Mouse (Mus musculus): ENCODE results near the gene Rab14. TPM values are rescaled to one million over a fixed set of nuclear protein-coding genes. Genes with fewer than 3 reads are reported as not detected.

Rab14 gene
- total RNA-seq, 1 experiment from 2014 or later: 239 TPM

DNA sequence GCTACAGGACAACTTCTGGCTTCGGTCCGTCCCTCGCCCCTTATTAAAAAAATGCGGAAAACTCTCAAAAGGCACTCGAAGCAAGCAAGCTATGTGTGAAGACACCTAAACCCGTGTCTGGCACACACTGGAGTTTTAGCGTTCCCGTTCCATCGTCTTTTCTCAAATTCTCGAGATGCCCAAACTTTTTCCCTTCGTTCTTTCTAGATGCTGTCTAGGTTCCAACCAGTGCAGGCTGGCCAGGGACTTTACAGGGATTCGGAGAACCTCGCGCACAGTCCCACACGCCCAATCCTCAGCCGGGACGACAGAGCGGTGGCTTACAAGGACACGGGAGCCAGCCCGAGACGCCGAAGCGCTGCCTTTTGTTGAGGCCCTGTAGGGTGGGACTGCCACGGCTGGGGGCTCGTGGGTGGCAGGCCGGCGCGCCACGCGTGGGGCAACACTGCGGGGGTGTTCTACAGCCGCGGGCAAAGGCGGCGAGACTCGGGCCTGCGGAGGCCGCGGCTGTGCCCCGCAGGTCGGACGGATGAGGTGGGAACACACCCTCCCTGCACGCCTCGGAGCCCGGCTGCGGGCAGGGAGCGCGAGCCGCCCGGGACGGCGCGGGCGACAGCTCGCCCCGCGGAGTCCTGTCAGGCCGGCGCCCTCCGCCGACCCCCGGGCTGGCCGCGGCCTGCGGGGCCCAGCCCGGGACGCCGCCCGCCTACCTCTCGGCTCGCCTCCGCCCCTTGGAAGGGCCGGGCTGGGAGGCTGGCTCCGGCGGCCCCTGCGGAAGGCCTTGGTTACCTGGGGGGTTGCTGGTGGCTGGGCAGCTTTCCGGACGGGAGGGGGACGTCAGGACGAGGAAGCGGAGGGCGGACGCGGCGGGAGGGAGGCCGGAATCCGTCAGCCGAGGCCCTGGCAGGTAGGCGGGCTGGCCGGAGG is 686 bp downstream of the Rab14 start:
- DNase-seq: peak; percentile 55

DNA sequence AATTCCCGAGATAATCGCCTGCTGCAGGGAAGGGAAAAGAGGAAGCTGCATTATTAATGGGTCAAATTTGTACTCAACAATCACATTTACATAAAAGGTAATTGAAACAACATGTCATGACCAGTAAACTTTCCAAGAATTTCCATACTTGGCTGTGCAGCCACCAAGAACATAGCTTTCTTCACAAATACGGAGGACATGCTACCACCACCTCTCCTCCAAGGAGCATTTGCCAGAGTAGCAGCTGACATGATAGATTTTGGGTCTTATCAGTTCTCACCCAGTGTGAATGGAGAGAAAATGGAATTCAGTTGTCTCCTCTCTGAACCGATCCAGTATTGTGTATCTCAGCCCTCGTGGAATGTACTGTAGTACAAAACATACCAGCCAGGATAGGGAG is 1.4 kb downstream of the Rab14 start:
- DNase-seq: no peak

DNA sequence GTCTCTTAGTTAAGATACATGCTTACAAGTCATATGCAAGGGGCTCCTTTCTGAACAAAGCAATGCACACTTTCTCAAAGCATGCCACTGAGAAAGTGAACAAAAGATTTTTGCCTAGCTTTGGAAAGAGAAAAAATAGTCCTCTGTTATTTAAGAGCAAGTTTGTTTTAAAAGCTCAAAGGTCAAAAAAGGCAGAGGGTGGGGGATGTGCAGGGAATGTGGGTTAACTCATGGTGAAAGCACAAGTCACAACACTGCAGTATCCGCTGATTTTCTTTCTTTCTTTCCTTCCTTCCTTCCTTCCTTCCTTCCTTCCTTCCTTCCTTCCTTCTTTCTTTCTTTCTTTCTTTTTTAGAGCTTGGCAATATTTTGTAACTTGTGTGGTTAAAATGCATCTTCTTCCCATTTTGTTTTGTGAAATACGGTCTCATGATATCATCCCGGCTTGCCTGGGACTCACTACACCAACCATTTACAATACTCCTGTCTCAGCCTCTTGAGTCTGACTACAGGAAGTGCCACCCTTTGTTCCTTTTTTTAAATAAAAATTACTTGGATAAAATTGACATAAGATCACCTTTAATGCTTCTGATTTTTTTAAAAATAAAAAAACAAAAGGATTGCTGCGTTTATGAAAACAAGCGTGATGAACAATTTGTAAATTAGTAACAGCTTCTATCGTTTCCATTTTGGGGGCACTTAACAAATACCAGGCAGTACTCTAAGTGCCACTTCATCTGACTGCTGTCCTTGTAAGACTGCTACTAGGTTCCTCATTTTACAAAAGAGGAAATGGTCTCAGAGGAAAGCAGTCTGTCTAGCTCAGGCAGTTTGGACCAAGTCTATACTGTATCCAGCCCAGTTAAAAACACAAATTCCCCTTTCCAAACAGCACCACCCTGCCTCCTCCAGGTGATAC is 5.0 kb downstream of the Rab14 start:
- no peak for DNase-seq

DNA sequence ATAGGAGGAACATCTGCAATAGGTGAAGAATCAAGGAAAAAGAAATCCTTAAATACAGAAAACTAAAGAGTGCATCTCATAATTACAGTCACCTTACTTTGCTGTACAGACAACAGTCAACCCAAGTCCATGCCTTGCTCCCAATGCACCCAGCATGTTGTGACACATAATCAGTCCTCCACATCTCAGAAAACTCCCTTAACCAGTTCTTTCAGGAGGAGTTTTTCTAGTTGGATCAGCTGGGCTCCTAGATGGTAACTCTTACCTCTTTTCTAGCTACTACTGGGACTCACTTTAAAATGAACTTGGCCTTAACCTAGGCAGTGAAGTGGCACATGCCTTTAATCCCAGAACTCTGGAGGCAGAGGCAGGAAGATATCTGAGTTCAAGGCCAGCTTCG is 6.9 kb downstream of the Rab14 start:
- no peak for DNase-seq

DNA sequence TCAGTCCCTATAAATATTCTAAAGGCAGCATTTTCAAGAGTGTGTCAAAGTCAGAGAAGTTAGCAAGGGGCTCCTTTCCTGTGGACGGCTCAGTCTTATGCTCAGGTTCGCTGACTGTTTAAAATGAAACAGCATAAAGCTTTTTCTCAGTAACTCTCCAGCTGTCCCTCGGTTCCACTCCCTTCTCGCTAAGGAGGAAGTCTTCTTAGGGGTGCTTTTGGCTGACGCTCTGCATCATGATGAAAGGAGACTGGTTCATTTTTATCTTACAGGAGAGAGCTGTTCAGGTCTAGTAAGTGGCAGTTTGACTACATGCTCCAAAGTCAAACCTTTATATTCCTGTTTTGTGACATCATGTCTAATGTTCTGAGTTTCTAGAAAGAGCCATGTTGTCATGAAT is 12.0 kb downstream of the Rab14 start:
- no peak for DNase-seq

GRCm38 (mm10) chr2:35183115-35183673 is 17.7 kb downstream of the Rab14 start:
- DNase-seq: no peak

- DNase-seq: no peak
Observed at GRCm38 (mm10) chr2:35178153-35178552, 22.8 kb downstream of the Rab14 start.

GRCm38 (mm10) chr2:35175281-35176065 is 25.4 kb downstream of the Rab14 start:
- DNase-seq: no peak

DNA sequence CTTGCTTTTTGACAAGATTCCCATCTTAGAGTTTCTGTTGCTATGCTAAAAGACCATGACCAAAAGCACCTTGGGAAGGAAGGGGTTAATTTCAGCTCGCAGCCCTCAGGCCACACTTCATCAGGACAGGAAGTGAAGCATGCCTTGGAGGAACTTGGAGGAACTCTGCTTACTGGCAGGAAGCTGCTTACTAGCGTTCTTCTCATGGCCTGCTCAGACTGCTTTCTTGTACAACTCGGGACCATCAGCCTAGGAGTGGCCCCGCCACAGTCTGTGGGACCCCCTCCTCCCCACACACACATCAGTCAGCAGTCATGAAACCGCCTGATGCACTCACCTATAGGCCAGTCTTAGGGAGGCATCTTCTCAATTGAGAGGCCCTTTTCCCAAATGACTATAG is 26.8 kb downstream of the Rab14 start:
- DNase-seq: no peak

DNA sequence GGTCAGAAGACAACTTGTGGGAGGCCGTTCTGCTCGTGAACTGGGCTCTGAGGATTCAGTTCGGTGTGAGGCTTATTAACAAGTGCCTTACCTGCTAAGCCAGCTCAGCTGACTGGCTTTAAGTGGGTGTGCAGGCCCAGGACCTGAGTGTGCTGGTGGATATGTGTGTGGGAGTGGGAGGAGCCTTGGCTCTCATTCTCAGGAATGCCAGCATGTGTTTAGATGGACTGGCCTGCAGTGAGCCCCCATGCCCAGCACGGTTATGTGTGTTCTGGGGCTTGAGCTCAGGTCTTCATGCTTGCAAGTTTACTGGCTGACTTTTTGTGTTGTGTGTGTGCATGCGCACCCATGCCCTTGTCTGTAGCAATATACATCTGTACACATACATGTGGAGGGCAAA is 27.3 kb downstream of the Rab14 start:
- no peak for DNase-seq

DNA sequence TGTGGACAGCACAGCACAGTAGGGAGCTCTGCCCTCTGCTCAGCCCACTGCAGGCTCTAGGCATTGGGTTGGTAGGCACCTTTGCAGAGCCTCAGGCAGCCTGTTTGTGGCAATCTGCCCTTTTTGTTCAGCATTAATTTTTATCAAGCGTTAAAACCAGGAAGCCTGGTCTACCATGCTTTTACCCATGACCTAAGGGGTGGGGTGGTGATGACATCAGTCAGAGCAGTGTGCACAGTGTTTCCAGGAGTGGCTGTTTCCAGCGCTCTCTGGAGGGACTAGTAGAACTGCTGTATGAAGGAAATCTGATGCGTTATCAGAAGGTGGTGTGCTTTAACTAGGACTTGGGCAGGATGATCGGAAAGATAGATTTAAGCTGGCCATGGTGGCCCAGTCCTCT is 28.7 kb downstream of the Rab14 start:
- DNase-seq: no peak

- DNase-seq: peak; percentile 60
Observed at GRCm38 (mm10) chr2:35171341-35171861, 29.5 kb downstream of the Rab14 start.

DNA sequence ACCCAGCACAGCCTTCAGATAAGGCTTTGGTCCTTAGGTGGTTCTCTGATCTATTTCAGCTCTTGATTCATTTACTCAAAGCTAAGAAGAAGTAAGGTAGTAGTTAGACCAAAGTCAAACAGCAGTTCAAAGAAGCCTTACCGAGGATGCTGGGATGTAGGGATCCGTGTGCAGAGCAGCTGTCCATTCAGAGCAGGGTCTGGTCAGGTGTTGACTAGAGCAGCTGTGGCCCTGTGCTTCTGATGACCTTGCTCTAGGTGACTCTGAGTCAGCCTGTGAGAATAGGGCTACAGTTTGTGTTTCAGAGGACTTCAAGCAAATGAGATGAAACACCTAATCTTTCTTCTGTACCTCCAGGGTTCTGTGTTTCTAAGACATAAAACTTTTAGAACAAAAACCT is 31.5 kb downstream of the Rab14 start:
- DNase-seq: no peak

DNA sequence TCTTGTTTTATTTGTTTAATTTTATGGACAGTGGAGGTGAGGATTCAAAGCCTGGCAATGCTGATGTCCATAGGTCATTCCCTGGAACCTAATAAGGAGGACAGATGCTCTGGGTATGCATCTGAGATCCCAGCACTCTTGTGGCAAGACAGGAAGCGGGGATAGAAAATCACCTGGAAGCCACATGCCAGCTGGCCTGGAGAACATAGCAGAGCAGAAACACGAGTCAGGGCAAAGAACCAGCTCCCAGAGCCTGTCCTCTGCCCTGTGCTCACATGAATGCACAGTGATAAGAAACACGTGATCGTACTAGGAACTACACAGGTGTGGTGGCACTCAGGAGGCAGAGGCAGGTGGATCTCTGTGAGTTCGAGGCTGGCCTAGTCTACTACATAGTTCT is 34.1 kb downstream of the Rab14 start:
- no peak for DNase-seq

- DNase-seq: no peak
Observed at GRCm38 (mm10) chr2:35165416-35165815, 35.5 kb downstream of the Rab14 start.

DNA sequence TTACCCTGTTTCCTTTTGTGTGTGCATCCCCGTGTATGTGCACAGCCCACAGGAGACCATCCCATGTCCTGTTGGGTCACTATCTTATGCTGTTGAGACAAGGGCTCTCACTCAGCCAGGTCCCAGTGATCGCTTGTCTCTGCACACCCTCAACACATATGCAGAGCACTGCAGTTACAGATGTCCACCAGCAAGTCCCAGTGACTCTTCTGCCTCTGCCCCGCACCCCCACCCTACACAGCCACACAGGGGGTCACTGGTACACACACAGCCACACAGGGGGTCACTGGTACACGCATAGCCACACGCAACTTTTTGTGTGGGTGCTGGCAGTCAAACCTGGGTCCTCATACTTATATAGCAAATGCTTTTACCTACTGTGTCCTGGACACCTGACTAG is 37.5 kb downstream of the Rab14 start:
- no peak for DNase-seq

GRCm38 (mm10) chr2:35161846-35162488 is 39.0 kb downstream of the Rab14 start:
- DNase-seq: no peak

GRCm38 (mm10) chr2:35160206-35160605 is 40.7 kb downstream of the Rab14 start:
- peak; percentile 62 for DNase-seq

- no peak for DNase-seq
Observed at GRCm38 (mm10) chr2:35158358-35158757, 42.6 kb downstream of the Rab14 start.

GRCm38 (mm10) chr2:35157836-35158235 is 43.1 kb downstream of the Rab14 start:
- no peak for DNase-seq

GRCm38 (mm10) chr2:35156985-35157384 is 43.9 kb downstream of the Rab14 start:
- no peak for DNase-seq

All from adrenal gland, postnatal 25 days (tissue).